Mouse (Mus musculus): ENCODE results near the gene Htra3.

The Htra3 gene

GRCm38 (mm10) chr5:35695815-35696214 lies 16.2 kb upstream of the Htra3 start:
- DNase-seq (ENCODE audit: extremely low read depth, low read depth), result no peak

- no peak for DNase-seq (ENCODE audit: extremely low read depth, low read depth)
Observed at GRCm38 (mm10) chr5:35693638-35694037, 14.1 kb upstream of the Htra3 start.

GRCm38 (mm10) chr5:35691246-35691645 lies 11.7 kb upstream of the Htra3 start:
- no peak for DNase-seq (ENCODE audit: extremely low read depth, low read depth)

- no peak for DNase-seq (ENCODE audit: extremely low read depth, low read depth)
Observed at GRCm38 (mm10) chr5:35690485-35691165, 11.0 kb upstream of the Htra3 start.

GRCm38 (mm10) chr5:35689374-35689773 lies 9.8 kb upstream of the Htra3 start:
- no peak for DNase-seq (ENCODE audit: extremely low read depth, low read depth)

GRCm38 (mm10) chr5:35688851-35689250 lies 9.3 kb upstream of the Htra3 start:
- no peak for DNase-seq (ENCODE audit: extremely low read depth, low read depth)

GRCm38 (mm10) chr5:35687098-35687497 lies 7.5 kb upstream of the Htra3 start:
- no peak for DNase-seq (ENCODE audit: extremely low read depth, low read depth)

- no peak for DNase-seq (ENCODE audit: extremely low read depth, low read depth)
Observed at GRCm38 (mm10) chr5:35686336-35686735, 6.8 kb upstream of the Htra3 start.

- no peak for DNase-seq (ENCODE audit: extremely low read depth, low read depth)
Observed at GRCm38 (mm10) chr5:35685079-35685478, 5.5 kb upstream of the Htra3 start.

GRCm38 (mm10) chr5:35680958-35681357 lies 1.4 kb upstream of the Htra3 start:
- no peak for DNase-seq (ENCODE audit: extremely low read depth, low read depth)

- no peak for DNase-seq (ENCODE audit: extremely low read depth, low read depth)
Observed at GRCm38 (mm10) chr5:35676964-35677363, 2.6 kb downstream of the Htra3 start.

GRCm38 (mm10) chr5:35674081-35674555 lies 5.5 kb downstream of the Htra3 start:
- no peak for DNase-seq (ENCODE audit: extremely low read depth, low read depth)

GRCm38 (mm10) chr5:35673086-35673485 lies 6.5 kb downstream of the Htra3 start:
- DNase-seq (ENCODE audit: extremely low read depth, low read depth), result no peak

GRCm38 (mm10) chr5:35672581-35672980 lies 7.0 kb downstream of the Htra3 start:
- no peak for DNase-seq (ENCODE audit: extremely low read depth, low read depth)

GRCm38 (mm10) chr5:35671474-35671891 lies 8.1 kb downstream of the Htra3 start:
- DNase-seq (ENCODE audit: extremely low read depth, low read depth), result no peak

- no peak for DNase-seq (ENCODE audit: extremely low read depth, low read depth)
Observed at GRCm38 (mm10) chr5:35670412-35670801, 9.2 kb downstream of the Htra3 start.

GRCm38 (mm10) chr5:35669747-35670411 lies 9.7 kb downstream of the Htra3 start:
- DNase-seq (ENCODE audit: extremely low read depth, low read depth), result no peak

- DNase-seq (ENCODE audit: extremely low read depth, low read depth), result no peak
Observed at GRCm38 (mm10) chr5:35666152-35666551, 13.4 kb downstream of the Htra3 start.

GRCm38 (mm10) chr5:35662021-35662545 lies 17.5 kb downstream of the Htra3 start:
- no peak for DNase-seq (ENCODE audit: extremely low read depth, low read depth)

- DNase-seq (ENCODE audit: extremely low read depth, low read depth), result no peak
Observed at GRCm38 (mm10) chr5:35661210-35661609, 18.4 kb downstream of the Htra3 start.

- no peak for DNase-seq (ENCODE audit: extremely low read depth, low read depth)
Observed at GRCm38 (mm10) chr5:35659503-35659902, 20.1 kb downstream of the Htra3 start.

- no peak for DNase-seq (ENCODE audit: extremely low read depth, low read depth)
Observed at GRCm38 (mm10) chr5:35655753-35656485, 23.7 kb downstream of the Htra3 start.

Measured in MEL-GATA-1-ER (cell line).